Mouse (Mus musculus) lung, embryonic 15.5 days (tissue): ENCODE measurements around the gene Mtfp1. TPM values are rescaled to one million over a fixed set of nuclear protein-coding genes. Genes with fewer than 3 reads are reported as not detected.

Experiments used
- ATAC-seq: fragments of 200-750 bp; cut with Nextera tagmentation; 2 replicates; pipeline ENCODE4 v1.8.0; 2017; ENCODE audit warnings: moderate number of reproducible peaks, borderline replicate concordance; ENCODE audit not compliant: low FRiP score, low TSS enrichment; ENCODE audit errors: extremely low read depth
- H3K27ac ChIP-seq: fragments of 300-500 bp; sonication (generic); 2 replicates; pipeline ENCODE4 v1.5.1; 2015; ENCODE audit warnings: moderate library complexity, mild to moderate bottlenecking, inconsistent platforms
- H3K27me3 ChIP-seq: fragments of 300-500 bp; sonication (generic); 2 replicates; pipeline ENCODE4 v1.6.1; 2015; ENCODE audit warnings: inconsistent platforms
- H3K36me3 ChIP-seq: fragments of 300-500 bp; sonication (generic); 2 replicates; pipeline ENCODE4 v1.6.1; 2015; ENCODE audit warnings: inconsistent platforms
- H3K4me1 ChIP-seq: fragments of 300-500 bp; sonication (generic); 2 replicates; pipeline ENCODE4 v1.6.1; 2015; ENCODE audit warnings: inconsistent platforms
- H3K4me2 ChIP-seq: fragments of 300-500 bp; sonication (generic); 2 replicates; pipeline ENCODE4 v1.6.1; 2015; ENCODE audit warnings: inconsistent platforms, mild to moderate bottlenecking, moderate library complexity
- H3K4me3 ChIP-seq: fragments of 300-500 bp; sonication (generic); 2 replicates; pipeline ENCODE4 v1.5.1; 2015; ENCODE audit warnings: mild to moderate bottlenecking, inconsistent platforms
- H3K9ac ChIP-seq: fragments of 300-500 bp; sonication (generic); 2 replicates; pipeline ENCODE4 v1.6.1; 2015; ENCODE audit warnings: inconsistent platforms
- H3K9me3 ChIP-seq: fragments of 300-500 bp; sonication (generic); 2 replicates; pipeline ENCODE4 v1.6.1; 2016; ENCODE audit warnings: inconsistent platforms
- WGBS: fragments of 180-500 bp; shearing (Covaris S2); methylation state at CpG from one replicate; pipeline ENCODE4 v1.1.7; 2015; 5-methylcytosine and 5-hydroxymethylcytosine counted together
- microRNA-seq: library from miRNA; unstranded; fragments of <30 nt; microRNA quantifications from one replicate; pipeline ENCODE4, GENCODE M21; 2016
- polyA plus RNA-seq: library from polyadenylated mRNA; unstranded; fragments of >200 nt; fragmentation: Nextera tagmentation; extraction: Ambion mirVana; gene quantifications from 2 replicates; pipeline ENCODE4 v1.2.1, GENCODE M21; 2015

Mtfp1 gene
- polyA plus RNA-seq, 1 experiment from 2014 or later = 9.9 TPM

GRCm38 (mm10) chr11:4064627-4065122, 30.6 kb downstream of the Mtfp1 start, which contains the start of gene Sec14l3:
Gene Sec14l3, plus strand, starts transcription at chr11:4064841.
- Histone ChIP-seq H3K36me3 (no peaks in the 10 kb centered on the region), H3K27ac (no peak within 1 kb of the TSS; the same call in 1 of the 2 replicates), H3K9ac (no peak within 1 kb of the TSS), H3K4me1 (0 out of 2 replicates have a peak, but pooled peaks cover 2% of the 10 kb centered on the region), H3K9me3 (no peaks in the 10 kb centered on the region), H3K27me3 (no peaks in the 10 kb centered on the region), H3K4me2 (peak within 1 kb of the TSS; percentile 23; the same call in 1 of the 2 replicates), H3K4me3 (no peak within 1 kb of the TSS)
- 43% methylated on average over 5 of the region's 5 CpGs for WGBS
- no peak for ATAC-seq

DNA sequence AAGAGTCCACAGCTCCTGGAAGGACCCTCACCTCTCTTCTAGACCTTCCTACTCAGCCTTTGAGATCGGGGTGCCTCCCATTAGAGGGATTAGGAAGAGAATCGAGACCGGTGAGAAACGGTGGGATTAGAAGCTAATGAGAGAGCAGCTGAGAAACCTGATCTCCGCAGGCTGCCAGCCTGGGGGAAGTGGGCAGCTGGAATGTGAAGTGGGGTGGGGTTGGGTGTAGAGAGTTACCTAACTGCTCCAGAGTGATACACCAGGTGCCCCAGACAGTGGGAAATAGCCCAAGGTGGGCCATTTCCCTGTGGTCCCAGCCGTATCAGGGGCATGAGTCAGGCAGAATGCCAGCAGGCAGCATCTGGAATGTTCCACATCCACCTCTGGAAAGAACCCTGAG, 32.3 kb downstream of the Mtfp1 start:
- WGBS = 38% methylated on average over 6 of the region's 6 CpGs
- H3K27ac ChIP-seq = peak overlapping the region; percentile 49
- no peak for ATAC-seq
- no peak overlapping the region for H3K4me3 ChIP-seq
- H3K4me2 ChIP-seq = no peak overlapping the region
- H3K36me3 ChIP-seq = no peaks in the 10 kb centered on the region
- H3K4me1 ChIP-seq = 0 out of 2 replicates have a peak, but pooled peaks cover 2% of the 10 kb centered on the region
- H3K9ac ChIP-seq = no peak overlapping the region
- H3K27me3 ChIP-seq = no peaks in the 10 kb centered on the region
- H3K9me3 ChIP-seq = no peaks in the 10 kb centered on the region

GRCm38 (mm10) chr11:4062523-4062922, 32.7 kb downstream of the Mtfp1 start:
- H3K36me3 ChIP-seq = no peaks in the 10 kb centered on the region
- no peak overlapping the region for H3K4me2 ChIP-seq
- no peak overlapping the region for H3K4me3 ChIP-seq
- WGBS = 83% methylated on average over 4 of the region's 4 CpGs
- H3K9ac ChIP-seq = no peak overlapping the region
- H3K4me1 ChIP-seq = 0 out of 2 replicates have a peak, but pooled peaks cover 2% of the 10 kb centered on the region
- H3K9me3 ChIP-seq = no peaks in the 10 kb centered on the region
- H3K27ac ChIP-seq = peak overlapping the region; percentile 49; the same call in 1 of the 2 replicates
- H3K27me3 ChIP-seq = no peaks in the 10 kb centered on the region
- no peak for ATAC-seq

DNA sequence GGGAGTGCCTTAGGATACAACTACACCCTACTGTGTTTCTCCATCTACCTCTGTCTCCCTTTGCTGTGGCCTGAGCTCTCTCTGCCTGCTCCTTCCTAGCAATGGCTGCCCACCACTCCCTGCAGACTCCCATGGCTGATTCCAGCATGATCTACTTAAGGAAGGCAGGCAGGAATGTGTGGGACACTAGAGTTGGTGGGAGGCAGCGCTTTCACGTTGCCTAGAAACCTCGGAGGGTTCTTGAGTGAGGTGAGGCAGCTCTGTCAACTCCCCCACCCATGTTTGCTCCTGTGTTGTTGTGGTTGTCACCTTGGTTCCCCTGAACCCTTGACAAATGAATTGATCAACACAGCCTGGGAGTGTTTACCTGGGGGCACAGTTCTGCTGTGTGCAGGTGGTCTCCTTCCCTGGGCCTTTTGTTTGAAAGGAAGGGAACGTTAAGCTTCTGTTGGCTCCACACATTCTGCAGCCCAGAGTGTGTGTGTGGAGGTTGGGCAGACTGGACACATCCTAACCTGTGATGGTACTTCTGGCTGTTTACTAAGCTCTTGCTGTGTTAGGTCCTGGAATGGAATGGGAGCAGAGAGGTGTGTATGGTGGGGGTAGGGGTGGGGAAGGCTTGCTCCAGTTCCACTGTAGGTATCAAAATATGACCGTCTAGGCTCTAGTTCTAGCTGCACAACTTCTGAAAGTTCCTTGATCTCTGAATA, 34.2 kb downstream of the Mtfp1 start:
- WGBS = 44% methylated on average over 5 of the region's 5 CpGs
- ATAC-seq = peak; percentile 59; the same call in 1 of the 2 replicates
- Histone ChIP-seq H3K27me3 (no peaks in the 10 kb centered on the region), H3K27ac (peak overlapping the region; percentile 46), H3K4me3 (no peak overlapping the region), H3K4me1 (0 out of 2 replicates have a peak, but pooled peaks cover 2% of the 10 kb centered on the region), H3K36me3 (no peaks in the 10 kb centered on the region), H3K4me2 (no peak overlapping the region), H3K9me3 (no peaks in the 10 kb centered on the region), H3K9ac (no peak overlapping the region)

DNA sequence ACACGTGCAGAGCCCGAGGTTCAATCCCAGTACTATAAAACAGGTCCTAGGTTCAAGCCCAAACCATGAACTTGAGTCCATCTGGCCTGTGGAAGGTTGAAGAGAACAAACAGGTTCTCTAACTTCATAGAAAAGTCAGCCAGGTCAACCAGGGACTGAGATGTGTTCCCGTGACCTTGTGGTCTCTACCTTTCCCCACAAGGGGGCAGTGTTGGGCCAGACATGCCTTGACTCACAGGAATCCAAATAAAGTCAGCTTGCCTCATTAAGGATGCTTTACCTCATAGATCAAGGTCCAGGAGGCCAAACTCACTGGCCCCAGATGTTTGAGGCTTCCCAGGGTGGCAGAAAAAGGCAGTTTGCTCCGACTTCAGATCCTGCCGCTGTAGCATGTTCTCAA, 41.7 kb downstream of the Mtfp1 start:
- Histone ChIP-seq H3K9ac (no peak overlapping the region), H3K4me1 (no peaks in the 10 kb centered on the region), H3K27me3 (no peaks in the 10 kb centered on the region), H3K36me3 (no peaks in the 10 kb centered on the region), H3K9me3 (no peaks in the 10 kb centered on the region), H3K27ac (no peak overlapping the region), H3K4me2 (no peak overlapping the region), H3K4me3 (no peak overlapping the region)
- 16% methylated on average over 5 of the region's 5 CpGs for WGBS
- no peak for ATAC-seq

DNA sequence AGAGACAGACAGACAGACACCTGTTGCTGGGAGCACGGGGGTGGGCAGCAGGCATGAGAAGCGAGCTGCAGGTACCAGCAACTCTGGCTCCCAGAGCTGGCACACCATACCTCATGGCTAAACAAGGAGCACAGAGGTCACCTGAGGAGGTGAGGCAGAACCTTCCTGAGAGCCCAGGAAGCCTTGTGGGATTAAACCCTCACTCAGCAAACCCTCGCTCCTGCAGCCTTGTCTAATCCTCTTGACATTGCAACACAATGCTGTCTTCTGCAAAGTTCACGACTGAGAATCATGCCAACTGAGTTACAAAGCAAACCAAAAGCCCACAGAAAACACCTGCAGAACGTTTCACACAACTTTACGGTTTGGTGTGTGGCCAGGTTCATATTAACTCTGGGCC, 46.8 kb downstream of the Mtfp1 start:
- no peaks in the 10 kb centered on the region for H3K4me1 ChIP-seq
- H3K9ac ChIP-seq = no peak overlapping the region
- no peaks in the 10 kb centered on the region for H3K27me3 ChIP-seq
- H3K4me3 ChIP-seq = no peak overlapping the region
- H3K36me3 ChIP-seq = no peaks in the 10 kb centered on the region
- no peak overlapping the region for H3K27ac ChIP-seq
- WGBS = 86% methylated on average over 6 of the region's 6 CpGs
- ATAC-seq = no peak
- no peaks in the 10 kb centered on the region for H3K9me3 ChIP-seq
- H3K4me2 ChIP-seq = no peak overlapping the region

DNA sequence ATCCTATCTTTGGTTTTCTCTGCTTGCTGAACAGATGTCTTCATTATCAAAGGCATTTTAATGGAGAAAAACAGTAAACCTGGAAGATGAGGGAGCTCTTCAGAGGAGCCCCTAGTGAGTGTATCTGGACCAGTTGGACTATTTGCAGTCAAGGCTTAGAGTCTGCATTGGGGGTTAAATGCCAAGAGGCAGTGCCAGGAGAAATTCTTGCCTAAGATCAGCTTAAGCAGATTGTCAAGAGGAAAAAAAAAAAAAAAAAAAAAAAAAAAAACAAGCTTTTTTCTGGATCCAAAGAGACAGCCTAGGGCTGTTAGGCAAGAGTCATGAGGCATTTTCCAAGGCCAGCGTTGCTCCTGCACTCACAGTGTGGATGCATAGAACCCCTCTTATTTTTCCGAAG, 47.5 kb downstream of the Mtfp1 start:
- Histone ChIP-seq H3K27me3 (no peaks in the 10 kb centered on the region), H3K9ac (no peak overlapping the region)
- WGBS = 87% methylated on average over 2 of the region's 2 CpGs

GRCm38 (mm10) chr11:4046526-4046925, 48.7 kb downstream of the Mtfp1 start:
- no peaks in the 10 kb centered on the region for H3K9me3 ChIP-seq
- no peak overlapping the region for H3K4me3 ChIP-seq
- no peaks in the 10 kb centered on the region for H3K27me3 ChIP-seq
- no peak overlapping the region for H3K27ac ChIP-seq
- WGBS = 62% methylated on average over 5 of the region's 5 CpGs
- H3K36me3 ChIP-seq = no peaks in the 10 kb centered on the region
- H3K4me1 ChIP-seq = no peaks in the 10 kb centered on the region
- no peak for ATAC-seq
- H3K9ac ChIP-seq = no peak overlapping the region
- no peak overlapping the region for H3K4me2 ChIP-seq

More for the DNA sequence above, 47.5 kb downstream of the Mtfp1 start:
- H3K4me2 ChIP-seq = no peak overlapping the region
- no peaks in the 10 kb centered on the region for H3K36me3 ChIP-seq
- H3K4me3 ChIP-seq = no peak overlapping the region
- no peak overlapping the region for H3K27ac ChIP-seq
- H3K4me1 ChIP-seq = no peaks in the 10 kb centered on the region
- ATAC-seq = no peak
- H3K9me3 ChIP-seq = no peaks in the 10 kb centered on the region

DNA sequence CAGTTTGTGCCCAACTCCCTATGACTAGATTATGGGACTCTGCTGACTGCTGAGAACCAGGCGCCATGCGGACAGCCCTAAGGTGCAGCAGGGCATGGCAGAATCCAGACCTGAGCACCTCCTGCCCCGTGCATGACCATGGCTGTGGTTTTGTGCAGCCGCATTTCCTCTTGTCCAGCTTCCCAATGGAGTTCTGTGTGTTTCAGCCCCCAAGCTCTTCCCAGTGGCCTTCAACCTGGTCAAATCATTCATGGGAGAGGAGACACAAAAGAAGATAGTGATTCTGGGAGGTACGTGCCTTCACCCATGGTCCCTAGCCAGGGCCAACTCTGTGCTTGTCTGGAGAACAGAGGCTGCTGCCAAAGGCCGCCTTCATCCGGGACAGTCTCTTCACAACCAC, 52.2 kb downstream of the Mtfp1 start:
- Histone ChIP-seq H3K27me3 (no peaks in the 10 kb centered on the region), H3K27ac (no peak overlapping the region), H3K4me1 (no peaks in the 10 kb centered on the region), H3K4me2 (no peak overlapping the region), H3K9ac (no peak overlapping the region), H3K9me3 (no peaks in the 10 kb centered on the region), H3K36me3 (no peaks in the 10 kb centered on the region), H3K4me3 (no peak overlapping the region)
- no peak for ATAC-seq
- 88% methylated on average over 7 of the region's 7 CpGs for whole genome bisulfite sequencing

Small RNAs within 50 kb of the gene (microRNA-seq; reads per million reads assigned to microRNA genes)
- 4.1 reads per million, percentile 18 among the genes with 10 or more reads in this experiment for gene Mir3060

Other genes starting within 250 kb of the Mtfp1 start
- gene Osbp2, start 231.5 kb downstream of the Mtfp1 start, polyA plus RNA-seq = 0.20 and 0.34 TPM in 2 replicates
- gene 4921536K21Rik, start 200.3 kb downstream of the Mtfp1 start, polyA plus RNA-seq = 0.37 and 0.39 TPM in 2 replicates
- gene Dusp18, start 200.2 kb downstream of the Mtfp1 start, polyA plus RNA-seq = 9.8 and 10.2 TPM in 2 replicates
- 3.4 and 3.8 TPM in 2 replicates for gene Slc35e4, start 180.8 kb downstream of the Mtfp1 start, polyA plus RNA-seq
- gene Tcn2, start 163.3 kb downstream of the Mtfp1 start, polyA plus RNA-seq = 47.7 and 52.1 TPM in 2 replicates
- 76.2 and 78.1 TPM in 2 replicates for gene Pes1, start 131.5 kb downstream of the Mtfp1 start, polyA plus RNA-seq
- 0.18 and 0.21 TPM in 2 replicates for gene 4930556J24Rik, start 118.7 kb downstream of the Mtfp1 start, polyA plus RNA-seq
- 7.9 and 9.0 TPM in 2 replicates for gene Gal3st1, start 111.8 kb downstream of the Mtfp1 start, polyA plus RNA-seq
- 9.8 and 12.7 TPM in 2 replicates for gene Sec14l4, start 64.0 kb downstream of the Mtfp1 start, polyA plus RNA-seq
- gene Sec14l3, start 30.6 kb downstream of the Mtfp1 start, polyA plus RNA-seq = 17.3 and 19.9 TPM in 2 replicates
- gene Sec14l2, start 28.0 kb upstream of the Mtfp1 start, polyA plus RNA-seq = 2.2 and 3.0 TPM in 2 replicates
- gene Rnf215, start 39.8 kb upstream of the Mtfp1 start, polyA plus RNA-seq = 33.1 and 34.2 TPM in 2 replicates
- 8.9 and 9.5 TPM in 2 replicates for gene Ccdc157, start 64.8 kb upstream of the Mtfp1 start, polyA plus RNA-seq
- 44.8 and 45.8 TPM in 2 replicates for gene Sf3a1, start 64.9 kb upstream of the Mtfp1 start, polyA plus RNA-seq
- 32.3 and 34.2 TPM in 2 replicates for gene Tbc1d10a, start 91.3 kb upstream of the Mtfp1 start, polyA plus RNA-seq
- 4.0 and 6.3 TPM in 2 replicates for gene Castor1, start 122.8 kb upstream of the Mtfp1 start, polyA plus RNA-seq
- 0.09 and 0.22 TPM in 2 replicates for gene Osm, start 141.0 kb upstream of the Mtfp1 start, polyA plus RNA-seq
- gene Lif, start 162.1 kb upstream of the Mtfp1 start, polyA plus RNA-seq = 0.19 and 0.32 TPM in 2 replicates